Mouse (Mus musculus) MN1 (cell line): ENCODE measurements around the gene 1600014C10Rik.

Source experiments
- DNase-seq: peaks from one replicate; pipeline ENCODE4 v3.0.0-alpha.2; 2016; ENCODE audit warnings: low spot score

1600014C10Rik gene

GRCm38 (mm10) chr7:38184418-38184745 lies 1.4 kb downstream of the 1600014C10Rik start:
- DNase-seq, result no peak

GRCm38 (mm10) chr7:38184786-38185185 lies 1.8 kb downstream of the 1600014C10Rik start:
- no peak for DNase-seq

GRCm38 (mm10) chr7:38186861-38187260 lies 3.8 kb downstream of the 1600014C10Rik start:
- DNase-seq, result no peak

- DNase-seq, result no peak
Measured at GRCm38 (mm10) chr7:38187796-38188195, 4.8 kb downstream of the 1600014C10Rik start.

GRCm38 (mm10) chr7:38188281-38189075 lies 5.5 kb downstream of the 1600014C10Rik start:
- no peak for DNase-seq

GRCm38 (mm10) chr7:38189136-38189982 lies 6.3 kb downstream of the 1600014C10Rik start:
- DNase-seq, result no peak

- DNase-seq, result no peak
Measured at GRCm38 (mm10) chr7:38190056-38190835, 7.2 kb downstream of the 1600014C10Rik start.

GRCm38 (mm10) chr7:38191146-38191545 lies 8.1 kb downstream of the 1600014C10Rik start:
- no peak for DNase-seq

GRCm38 (mm10) chr7:38191571-38191970 lies 8.6 kb downstream of the 1600014C10Rik start:
- no peak for DNase-seq

GRCm38 (mm10) chr7:38199907-38200605 lies 17.0 kb downstream of the 1600014C10Rik start:
- DNase-seq, result no peak

GRCm38 (mm10) chr7:38200606-38201289 lies 17.7 kb downstream of the 1600014C10Rik start:
- DNase-seq, result peak; percentile 85

- no peak for DNase-seq
Measured at GRCm38 (mm10) chr7:38201290-38201658, 18.3 kb downstream of the 1600014C10Rik start.

- DNase-seq, result no peak
Measured at GRCm38 (mm10) chr7:38204314-38204713, 21.3 kb downstream of the 1600014C10Rik start.

- no peak for DNase-seq
Measured at GRCm38 (mm10) chr7:38205801-38206200, 22.8 kb downstream of the 1600014C10Rik start.

- no peak for DNase-seq
Measured at GRCm38 (mm10) chr7:38206564-38206963, 23.5 kb downstream of the 1600014C10Rik start.

GRCm38 (mm10) chr7:38208969-38209368 lies 26.0 kb downstream of the 1600014C10Rik start:
- no peak for DNase-seq

- DNase-seq, result no peak
Measured at GRCm38 (mm10) chr7:38209478-38210152, 26.6 kb downstream of the 1600014C10Rik start.

- peak; percentile 25 for DNase-seq
Measured at GRCm38 (mm10) chr7:38212651-38213062, 29.6 kb downstream of the 1600014C10Rik start.

- DNase-seq, result no peak
Measured at GRCm38 (mm10) chr7:38214473-38215214, 31.6 kb downstream of the 1600014C10Rik start.

- DNase-seq, result no peak
Measured at GRCm38 (mm10) chr7:38215281-38215680, 32.3 kb downstream of the 1600014C10Rik start.
